Mouse (Mus musculus): Measurements from ENCODE around the gene Slf2. TPM values are rescaled to one million over a fixed set of nuclear protein-coding genes. Genes with fewer than 3 reads are reported as not detected.

The Slf2 gene
- 10 to 100 TPM; 26.4 to 26.8 TPM for total RNA-seq (2021)
- long read RNA-seq, experiment 1, full-length matches to known transcripts, result 5 of 11 reads
- long read RNA-seq, experiment 1, partial matches to known transcripts, result 6 of 11 reads
- long read RNA-seq, experiment 1, other reads (novel, unspliced or antisense), result 0 of 11 reads
- long read RNA-seq, experiment 2, full-length matches to known transcripts, result 3 of 8 reads
- long read RNA-seq, experiment 2, partial matches to known transcripts, result 4 of 8 reads
- long read RNA-seq, experiment 2, other reads (novel, unspliced or antisense), result 1 of 8 reads

- intact Hi-C loops (cut with DNase I), result no loop called here
Observed at GRCm38 (mm10) chr19:44930744-44931453, at the start of gene Slf2. Gene Slf2 (plus strand): TSS chr19:44931151.

GRCm38 (mm10) chr19:44882552-44883024 lies 48.4 kb upstream of the Slf2 start:
- peak; percentile 55 to 65 for DNase-seq
- intact Hi-C loops (cut with DNase I), result no loop called here

More at GRCm38 (mm10) chr19:44930744-44931453, at the start of gene Slf2:
- DNase-seq, result peak; percentile 99

GRCm38 (mm10) chr19:44884331-44884730 lies 46.6 kb upstream of the Slf2 start:
- no peak for DNase-seq
- intact Hi-C loops (cut with DNase I), result no loop called here

GRCm38 (mm10) chr19:44886475-44886874 lies 44.5 kb upstream of the Slf2 start:
- intact Hi-C loops (cut with DNase I), result loop anchor here (5.0 kb wide), 1 partner anchor 129 kb away; the partner anchor contains the start of gene Pax2
- DNase-seq, result no peak

GRCm38 (mm10) chr19:44887679-44888235 lies 43.2 kb upstream of the Slf2 start:
- peak; percentile 77 to 81 for DNase-seq
- intact Hi-C loops (cut with DNase I), result loop anchor here (5.0 kb wide), 1 partner anchor 130 kb away; the partner anchor contains the start of gene Pax2

- intact Hi-C loops (cut with DNase I), result loop anchor here (5.0 kb wide), 1 partner anchor 132 kb away; the partner anchor contains the start of gene Pax2
- DNase-seq, result no peak
Observed at GRCm38 (mm10) chr19:44889548-44889947, 41.4 kb upstream of the Slf2 start.

GRCm38 (mm10) chr19:44891446-44891845 lies 39.5 kb upstream of the Slf2 start:
- intact Hi-C loops (cut with DNase I), result no loop called here
- no peak for DNase-seq

GRCm38 (mm10) chr19:44893231-44893871 lies 37.6 kb upstream of the Slf2 start:
- no peak for DNase-seq
- intact Hi-C loops (cut with DNase I), result no loop called here

- intact Hi-C loops (cut with DNase I), result loop anchor here (1.0 to 2.0 kb wide), 2 partner anchors 240 to 313 kb away; no protein-coding TSS in a partner anchor
- peak; percentile 72 to 82 for DNase-seq
Observed at GRCm38 (mm10) chr19:44895245-44895644, 35.7 kb upstream of the Slf2 start.

- intact Hi-C loops (cut with DNase I), result no loop called here
- DNase-seq, result no peak
Observed at GRCm38 (mm10) chr19:44896450-44896849, 34.5 kb upstream of the Slf2 start.

GRCm38 (mm10) chr19:44897521-44897920 lies 33.4 kb upstream of the Slf2 start:
- DNase-seq, result no peak
- intact Hi-C loops (cut with DNase I), result no loop called here

- intact Hi-C loops (cut with DNase I), result no loop called here
- no peak for DNase-seq
Observed at GRCm38 (mm10) chr19:44898646-44899045, 32.3 kb upstream of the Slf2 start.

GRCm38 (mm10) chr19:44899104-44899793 lies 31.7 kb upstream of the Slf2 start:
- intact Hi-C loops (cut with DNase I), result no loop called here
- DNase-seq, result no peak

GRCm38 (mm10) chr19:44899947-44900773 lies 30.8 kb upstream of the Slf2 start:
- peak in 1 of 2 experiments; percentile 28 for DNase-seq

GRCm38 (mm10) chr19:44901047-44901446 lies 29.9 kb upstream of the Slf2 start:
- DNase-seq, result no peak
- intact Hi-C loops (cut with DNase I), result no loop called here

More at GRCm38 (mm10) chr19:44899947-44900773, 30.8 kb upstream of the Slf2 start:
- intact Hi-C loops (cut with DNase I), result no loop called here

- intact Hi-C loops (cut with DNase I), result no loop called here
- peak; percentile 67 to 69 for DNase-seq
Observed at GRCm38 (mm10) chr19:44902324-44902723, 28.6 kb upstream of the Slf2 start.

GRCm38 (mm10) chr19:44903343-44904000 lies 27.5 kb upstream of the Slf2 start:
- intact Hi-C loops (cut with DNase I), result no loop called here
- no peak for DNase-seq

GRCm38 (mm10) chr19:44904141-44904720 lies 26.7 kb upstream of the Slf2 start:
- no peak for DNase-seq
- intact Hi-C loops (cut with DNase I), result no loop called here

Measured in heart, postnatal 14 days (tissue).